Mouse (Mus musculus) megakaryocyte, embryonic 14.5 days (primary cell): Measurements from ENCODE around the gene Clmp. TPM values are rescaled to one million over a fixed set of nuclear protein-coding genes. Genes with fewer than 3 reads are reported as not detected.

Experiments
- H3K27me3 ChIP-seq: replicated peaks from 2 replicates; pipeline ENCODE3; 2012; ENCODE audit warnings: inconsistent platforms
- H3K36me3 ChIP-seq: replicated peaks from 2 replicates; pipeline ENCODE3; 2012; ENCODE audit warnings: low read length, inconsistent platforms, mixed read lengths
- H3K4me1 ChIP-seq: 2 replicates; pipeline ENCODE4 v1.6.1; 2012; ENCODE audit warnings: inconsistent platforms
- H3K4me3 ChIP-seq: replicated peaks from 2 replicates; pipeline ENCODE3; 2012; ENCODE audit warnings: moderate library complexity, mild to moderate bottlenecking, inconsistent platforms
- H3K9me3 ChIP-seq: 2 replicates; pipeline ENCODE4 v1.6.1; 2012; ENCODE audit warnings: inconsistent platforms
- FLI1 ChIP-seq: IDR thresholded peaks from 2 replicates; pipeline ENCODE4 v1.6.1; 2012; ENCODE audit warnings: low read length, inconsistent platforms, mixed read lengths
- GATA1 ChIP-seq: IDR thresholded peaks from 3 replicates; pipeline ENCODE4 v1.6.1; 2012; ENCODE audit warnings: mixed read lengths, low read length, inconsistent platforms, borderline replicate concordance
- polyA plus RNA-seq: library from polyadenylated mRNA; stranded (reverse); fragments of >175 nt; gene quantifications from 2 replicates; pipeline ENCODE4 v1.2.3, GENCODE M21; 2012; ENCODE audit warnings: low replicate concordance; ENCODE audit not compliant: insufficient read depth

Clmp gene
- polyA plus RNA-seq, 1 experiment, result 1.1 TPM

DNA sequence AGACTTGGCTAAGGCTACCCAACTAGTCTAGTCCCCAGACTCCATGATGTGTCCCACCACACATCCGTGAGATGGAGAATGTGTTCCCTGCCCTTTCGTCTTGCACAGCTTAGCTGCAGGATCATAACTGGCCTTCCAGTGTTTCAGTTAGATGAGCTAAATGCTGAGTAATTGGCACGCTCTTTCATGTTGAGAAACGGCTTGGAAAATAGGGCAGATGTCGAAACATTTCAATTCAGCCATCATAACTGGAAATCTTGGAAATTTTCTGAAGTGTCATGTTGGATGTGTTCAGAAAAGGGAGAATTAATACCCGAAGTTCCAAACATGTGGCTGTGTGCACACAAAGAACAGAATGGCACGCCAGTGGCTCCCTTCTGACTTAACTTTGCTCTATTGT lies 4.7 kb downstream of the Clmp start:
- no peaks in the 10 kb centered on the region for H3K36me3 ChIP-seq
- no peak overlapping the region for H3K4me3 ChIP-seq
- H3K4me1 ChIP-seq, result 0 out of 2 replicates have a peak, but pooled peaks cover 3% of the 10 kb centered on the region
- no peaks in the 10 kb centered on the region for H3K9me3 ChIP-seq
- TF ChIP-seq FLI1 (no peak), GATA1 (no peak)
- peaks cover 64% of the 10 kb centered on the region for H3K27me3 ChIP-seq

DNA sequence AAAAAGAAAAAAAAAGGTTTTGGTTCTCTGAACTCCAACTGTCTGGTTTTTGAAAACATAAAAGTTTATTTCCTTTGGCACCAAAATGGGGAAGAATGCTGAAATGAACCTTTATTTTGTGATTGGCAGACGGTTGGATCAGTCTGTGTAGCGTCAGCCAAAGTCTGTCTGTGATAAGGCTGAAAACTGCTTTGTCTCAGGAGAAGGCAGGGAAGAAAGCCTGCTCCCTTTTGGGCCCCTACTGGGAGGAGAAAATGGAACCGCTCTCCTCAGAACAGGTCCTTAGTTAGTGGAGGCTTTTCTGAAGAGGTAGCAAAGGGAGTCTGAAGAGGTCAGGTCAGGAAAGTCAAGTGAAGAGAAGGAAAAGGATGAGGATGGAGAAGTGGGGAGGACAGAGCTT lies 7.3 kb downstream of the Clmp start:
- Histone ChIP-seq H3K27me3 (peaks cover 51% of the 10 kb centered on the region), H3K9me3 (no peaks in the 10 kb centered on the region), H3K4me1 (no peaks in the 10 kb centered on the region), H3K4me3 (no peak overlapping the region), H3K36me3 (no peaks in the 10 kb centered on the region)
- TF ChIP-seq FLI1, result no peak
- no peak for TF ChIP-seq GATA1

DNA sequence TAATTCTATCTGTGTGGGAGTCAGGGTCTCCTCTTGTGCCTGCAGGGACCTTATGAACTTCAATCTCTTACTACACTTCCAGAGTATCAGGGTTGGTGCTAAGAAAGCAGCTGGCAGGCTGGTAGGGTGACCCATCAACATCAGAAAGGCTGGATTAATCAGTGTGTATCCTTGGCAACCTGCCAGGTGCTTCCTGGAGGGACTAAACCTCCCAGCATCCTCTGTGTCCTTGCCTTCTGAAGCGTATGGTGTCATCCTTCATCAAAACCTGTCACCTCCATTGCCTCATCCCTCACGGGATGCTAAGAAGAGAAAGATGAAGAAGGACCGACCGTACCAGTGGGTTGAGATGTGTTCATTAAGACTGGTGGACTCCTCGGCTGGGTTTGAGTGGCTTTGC lies 8.0 kb downstream of the Clmp start:
- Histone ChIP-seq H3K27me3 (peaks cover 52% of the 10 kb centered on the region), H3K36me3 (no peaks in the 10 kb centered on the region), H3K4me1 (no peaks in the 10 kb centered on the region), H3K4me3 (no peak overlapping the region), H3K9me3 (no peaks in the 10 kb centered on the region)
- TF ChIP-seq FLI1, result no peak

DNA sequence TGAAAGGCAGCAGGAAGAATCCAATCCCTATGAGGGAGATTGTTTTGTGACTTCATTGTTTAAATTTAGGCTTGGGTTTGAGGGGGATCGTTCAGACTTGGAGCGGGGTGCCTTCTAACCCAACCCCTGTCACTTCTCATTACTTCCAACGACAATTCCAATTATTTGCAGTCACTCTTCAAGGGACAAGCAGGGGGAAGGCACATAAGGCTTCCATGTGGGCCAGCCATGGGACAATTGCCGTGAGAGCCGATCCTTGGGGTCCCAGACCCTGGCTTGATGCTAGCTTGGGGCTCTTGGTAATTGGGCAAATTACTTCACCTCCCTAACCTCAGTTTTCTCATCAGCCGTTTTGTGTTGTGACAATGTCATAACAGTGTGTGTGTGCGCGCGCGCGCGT lies 8.5 kb downstream of the Clmp start:
- H3K4me3 ChIP-seq, result no peak overlapping the region
- H3K4me1 ChIP-seq, result no peaks in the 10 kb centered on the region
- H3K9me3 ChIP-seq, result no peaks in the 10 kb centered on the region
- TF ChIP-seq GATA1 (no peak), FLI1 (no peak)
- peaks cover 55% of the 10 kb centered on the region for H3K27me3 ChIP-seq
- H3K36me3 ChIP-seq, result no peaks in the 10 kb centered on the region

DNA sequence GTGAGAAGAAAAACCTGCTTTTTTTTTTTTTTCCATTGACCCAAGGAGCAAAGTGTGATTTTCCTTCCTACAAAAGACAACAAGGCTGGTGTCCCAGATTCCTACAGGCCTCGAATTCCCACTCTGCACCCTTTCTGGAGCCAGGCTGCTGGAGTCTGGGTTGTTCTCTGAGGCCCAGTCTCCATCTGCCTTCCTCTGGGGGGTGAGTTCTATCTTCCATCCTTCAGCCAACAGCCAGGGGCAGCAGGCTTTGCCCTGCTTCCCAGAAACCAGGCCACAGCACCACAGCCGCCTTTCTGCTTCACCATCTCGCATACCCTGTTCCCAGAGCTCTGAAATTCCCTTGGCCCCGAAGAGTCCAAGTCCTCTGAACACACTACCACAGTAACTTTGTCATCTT lies 10.3 kb downstream of the Clmp start:
- peaks cover 64% of the 10 kb centered on the region for H3K27me3 ChIP-seq
- TF ChIP-seq FLI1, result no peak
- no peak for TF ChIP-seq GATA1

DNA sequence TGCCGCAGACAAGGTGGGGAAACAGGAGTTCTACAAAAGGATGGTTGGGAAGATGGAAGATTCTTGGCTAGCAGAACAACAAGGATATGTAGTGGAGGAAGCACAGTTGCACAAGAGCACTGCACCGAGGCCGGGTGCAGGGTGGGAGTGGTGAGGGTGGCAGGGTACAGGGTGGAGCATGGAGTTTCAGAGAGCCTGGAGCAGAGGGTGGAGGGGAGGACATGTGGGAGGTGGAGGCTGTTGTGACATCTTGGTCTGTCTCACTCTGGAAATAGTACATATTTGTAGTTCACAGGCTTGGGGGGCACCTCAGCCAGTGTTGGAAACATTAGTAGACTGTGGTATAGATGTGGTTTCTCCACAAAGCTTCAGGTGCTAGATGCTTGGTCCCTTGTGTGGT lies 13.4 kb downstream of the Clmp start:
- H3K4me3 ChIP-seq, result no peak overlapping the region
- H3K4me1 ChIP-seq, result no peaks in the 10 kb centered on the region
- TF ChIP-seq FLI1 (no peak), GATA1 (no peak)
- H3K27me3 ChIP-seq, result peaks cover 45% of the 10 kb centered on the region
- no peaks in the 10 kb centered on the region for H3K9me3 ChIP-seq
- no peaks in the 10 kb centered on the region for H3K36me3 ChIP-seq

More for the DNA sequence above, 10.3 kb downstream of the Clmp start:
- Histone ChIP-seq H3K4me1 (no peaks in the 10 kb centered on the region), H3K36me3 (no peaks in the 10 kb centered on the region), H3K9me3 (no peaks in the 10 kb centered on the region), H3K4me3 (no peak overlapping the region)

DNA sequence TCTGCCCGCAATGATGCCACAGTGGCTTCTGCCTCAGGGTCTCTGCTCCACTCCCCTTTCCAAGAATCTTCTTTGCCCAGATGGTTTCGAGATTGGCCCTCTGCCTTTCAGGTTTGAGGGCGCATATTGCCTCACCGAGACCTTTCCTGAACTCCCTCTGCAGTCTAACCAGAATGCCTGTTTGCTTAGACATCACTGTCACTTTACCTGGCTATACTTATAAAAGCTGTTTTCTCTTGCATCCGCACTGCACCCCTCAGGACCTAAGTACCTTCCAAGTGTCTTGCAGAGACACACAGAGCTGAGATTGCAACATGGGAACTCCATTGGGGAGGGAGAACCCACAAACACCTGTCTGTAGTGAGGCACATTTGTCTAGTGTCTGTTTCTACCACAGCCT lies 14.5 kb downstream of the Clmp start:
- Histone ChIP-seq H3K36me3 (no peaks in the 10 kb centered on the region), H3K4me3 (no peak overlapping the region), H3K27me3 (peaks cover 38% of the 10 kb centered on the region), H3K9me3 (no peaks in the 10 kb centered on the region), H3K4me1 (no peaks in the 10 kb centered on the region)
- TF ChIP-seq GATA1, result no peak
- no peak for TF ChIP-seq FLI1

DNA sequence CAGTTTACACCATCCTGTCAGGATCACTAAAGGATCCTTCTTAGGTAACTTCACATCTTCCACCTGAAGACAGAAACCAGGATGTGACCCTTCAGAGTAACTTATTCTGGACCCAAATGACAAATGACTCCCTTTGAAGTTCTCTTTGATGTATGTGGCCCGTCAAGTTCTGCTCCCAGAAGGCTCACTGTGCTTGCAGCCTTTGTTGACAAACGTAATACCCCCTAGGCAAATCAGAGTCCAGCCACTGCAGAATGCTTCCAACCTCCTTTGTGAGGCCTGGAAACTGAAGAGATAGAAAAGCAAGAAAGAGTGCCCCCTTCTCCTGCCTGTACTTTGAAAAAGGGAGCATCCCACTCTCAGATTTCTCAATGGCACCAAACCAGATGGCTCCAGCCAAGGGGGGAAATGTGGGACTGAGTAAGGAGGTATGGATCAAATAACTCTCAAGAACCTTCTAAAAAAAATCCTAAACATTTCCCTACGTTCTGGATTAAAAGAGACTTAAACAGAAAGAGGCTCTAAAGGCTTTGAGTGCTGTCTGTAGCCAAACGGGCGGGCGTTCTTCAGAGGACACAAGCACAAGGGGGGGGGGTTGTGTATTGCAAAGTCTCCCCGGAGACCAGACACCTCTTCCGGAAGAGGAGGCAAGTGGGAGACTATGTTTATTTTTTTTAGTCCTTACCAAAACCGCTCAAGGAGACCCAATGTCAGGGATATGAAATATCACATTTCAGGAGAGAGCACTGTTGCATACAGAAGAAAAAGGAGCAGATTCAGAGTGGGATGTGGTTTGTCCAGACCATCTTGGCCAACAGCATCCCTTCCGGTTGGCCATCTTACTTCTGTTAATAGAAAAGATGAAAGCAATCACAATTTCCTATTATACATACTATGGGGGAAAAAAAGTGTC lies 18.9 kb downstream of the Clmp start:
- Histone ChIP-seq H3K4me1 (no peaks in the 10 kb centered on the region), H3K27me3 (peaks cover 36% of the 10 kb centered on the region), H3K4me3 (no peak overlapping the region), H3K9me3 (no peaks in the 10 kb centered on the region), H3K36me3 (no peaks in the 10 kb centered on the region)
- TF ChIP-seq FLI1, result no peak
- no peak for TF ChIP-seq GATA1

DNA sequence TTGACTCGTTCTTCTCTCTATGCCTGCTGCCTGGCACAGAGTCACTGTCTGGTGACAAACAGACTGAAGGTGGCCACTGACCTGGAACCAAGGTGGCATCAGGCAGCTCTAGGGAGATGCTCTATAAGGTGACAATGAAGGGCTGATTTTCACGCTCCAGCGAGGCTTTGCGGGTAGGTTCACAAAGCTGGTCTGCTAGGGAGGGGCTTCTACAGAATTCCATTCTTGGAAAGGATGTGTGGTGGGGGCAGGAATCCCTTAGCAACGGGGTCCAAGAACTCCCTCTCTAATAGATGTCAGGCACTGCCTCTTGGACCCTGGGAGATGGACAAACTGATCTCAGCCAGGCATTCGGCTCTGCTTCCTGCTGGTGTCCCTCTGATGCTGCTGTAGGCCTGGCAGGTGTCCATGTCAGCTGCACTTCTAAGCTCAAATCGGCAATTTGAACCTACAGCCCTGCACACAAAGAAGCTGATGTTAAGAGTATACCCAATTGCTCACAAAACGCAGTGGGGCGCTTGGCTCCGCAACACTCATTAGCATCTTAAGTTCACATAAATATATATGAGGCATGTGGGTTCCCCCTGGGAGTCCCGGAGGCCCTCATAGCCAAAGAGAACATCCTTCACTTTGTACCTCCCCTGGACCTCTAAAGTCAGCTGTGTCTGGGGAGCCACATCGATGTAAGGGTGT lies 22.8 kb downstream of the Clmp start:
- Histone ChIP-seq H3K4me1 (no peaks in the 10 kb centered on the region), H3K9me3 (no peaks in the 10 kb centered on the region), H3K27me3 (peaks cover 32% of the 10 kb centered on the region), H3K36me3 (no peaks in the 10 kb centered on the region), H3K4me3 (no peak overlapping the region)
- TF ChIP-seq GATA1 (no peak), FLI1 (no peak)

DNA sequence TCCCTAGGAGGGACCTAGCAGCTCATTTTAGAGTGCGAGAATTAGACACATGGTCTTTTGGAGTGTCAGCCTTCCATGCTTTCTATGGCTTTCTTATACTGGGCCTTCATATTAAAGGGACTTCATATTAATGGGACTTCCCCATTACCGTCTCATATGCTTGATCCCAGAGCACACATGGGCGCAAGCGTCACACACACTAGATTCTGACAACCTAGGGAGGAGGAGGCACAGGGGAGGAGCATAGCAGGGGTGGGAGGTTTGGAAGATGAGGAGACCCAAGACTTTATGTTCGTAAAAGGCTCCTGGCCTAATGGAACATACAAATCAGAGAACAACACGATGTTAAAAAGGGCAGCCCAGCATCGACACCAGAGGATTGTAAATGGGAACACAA lies 23.4 kb downstream of the Clmp start:
- Histone ChIP-seq H3K4me3 (no peak overlapping the region), H3K9me3 (no peaks in the 10 kb centered on the region), H3K36me3 (no peaks in the 10 kb centered on the region), H3K27me3 (peaks cover 32% of the 10 kb centered on the region), H3K4me1 (no peaks in the 10 kb centered on the region)
- TF ChIP-seq FLI1, result no peak
- TF ChIP-seq GATA1, result no peak
